Mouse (Mus musculus) intestine, postnatal 0 days (tissue): ENCODE results near the gene F5. TPM values are rescaled to one million over a fixed set of nuclear protein-coding genes. Genes with fewer than 3 reads are reported as not detected.

Source experiments
- ATAC-seq: fragments of 200-750 bp; cut with Nextera tagmentation; 2 replicates; pipeline ENCODE4 v1.8.0; 2017; ENCODE audit warnings: mild to moderate bottlenecking, moderate TSS enrichment, moderate library complexity
- H3K27ac ChIP-seq: fragments of 300-500 bp; sonication (generic); 2 replicates; pipeline ENCODE4 v1.5.1; 2014; ENCODE audit warnings: mild to moderate bottlenecking, low read depth, low read length, moderate library complexity
- H3K27me3 ChIP-seq: fragments of 300-500 bp; sonication (generic); replicated peaks from 2 replicates; pipeline ENCODE4 v1.6.1; 2014; ENCODE audit warnings: low read length, mixed read lengths; ENCODE audit not compliant: control insufficient read depth, insufficient read depth
- H3K36me3 ChIP-seq: fragments of 300-500 bp; sonication (generic); 2 replicates; pipeline ENCODE4 v1.6.1; 2014; ENCODE audit warnings: mild to moderate bottlenecking, moderate library complexity; ENCODE audit not compliant: control insufficient read depth, insufficient read depth
- H3K4me1 ChIP-seq: fragments of 300-500 bp; sonication (generic); replicated peaks from 2 replicates; pipeline ENCODE4 v1.6.1; 2014; ENCODE audit warnings: antibody characterized with exemption, low read length, mixed read lengths; ENCODE audit not compliant: control insufficient read depth, insufficient read depth
- H3K4me2 ChIP-seq: fragments of 300-500 bp; sonication (generic); replicated peaks from 2 replicates; pipeline ENCODE4 v1.6.1; 2014; ENCODE audit warnings: low read depth, mild to moderate bottlenecking, moderate library complexity
- H3K4me3 ChIP-seq: fragments of 300-500 bp; sonication (generic); 2 replicates; pipeline ENCODE4 v1.5.1; 2014; ENCODE audit warnings: low read depth, low read length
- H3K9ac ChIP-seq: fragments of 300-500 bp; sonication (generic); 2 replicates; pipeline ENCODE4 v1.6.1; 2014; ENCODE audit warnings: mild to moderate bottlenecking, low read depth, low read length
- H3K9me3 ChIP-seq: fragments of 300-500 bp; sonication (generic); 2 replicates; pipeline ENCODE4 v1.6.1; 2016; ENCODE audit warnings: mixed run types; ENCODE audit not compliant: control insufficient read depth
- CTCF ChIP-seq: sonication (generic); IDR thresholded peaks from 2 replicates; pipeline ENCODE4 v1.5.1; 2016; ENCODE audit warnings: low read depth, mild to moderate bottlenecking, control low read depth, antibody characterized with exemption, moderate library complexity
- WGBS: fragments of 180-500 bp; shearing (Covaris S2); extraction: QIAGEN DNeasy Blood & Tissue Kit; methylation state at CpG from one replicate; pipeline ENCODE4 v1.1.7; 2014; 5-methylcytosine and 5-hydroxymethylcytosine counted together
- polyA plus RNA-seq: library from polyadenylated mRNA; unstranded; fragments of >200 nt; fragmentation: Nextera tagmentation; extraction: Ambion mirVana; gene quantifications from 2 replicates; pipeline ENCODE4 v1.2.1, GENCODE M21; 2015

The F5 gene
- polyA plus RNA-seq, 1 experiment from 2014 or later: 0.22 TPM

- Histone ChIP-seq H3K4me1 (0 out of 2 replicates have a peak, but pooled peaks cover 9% of the 10 kb centered on the region), H3K9me3 (no peaks in the 10 kb centered on the region), H3K9ac (peak within 1 kb of the TSS; percentile 78), H3K36me3 (no peaks in the 10 kb centered on the region), H3K4me3 (peak within 1 kb of the TSS; percentile 84), H3K27me3 (no peaks in the 10 kb centered on the region), H3K27ac (peak within 1 kb of the TSS; percentile 80), H3K4me2 (peak within 1 kb of the TSS; percentile 97)
- no peak for TF ChIP-seq CTCF
- peak; percentile 93 for ATAC-seq
- under 1% methylated on average over 47 of the region's 79 CpGs for WGBS
Measured at GRCm38 (mm10) chr1:164248465-164249331, 97.1 kb downstream of the F5 start, which contains the start of gene Slc19a2. Gene Slc19a2, plus strand, starts transcription at chr1:164249046.

- ATAC-seq: no peak
- Histone ChIP-seq H3K9me3 (no peaks in the 10 kb centered on the region), H3K4me2 (peak overlapping the region; percentile 97), H3K4me1 (0 out of 2 replicates have a peak, but pooled peaks cover 9% of the 10 kb centered on the region), H3K9ac (peak overlapping the region; percentile 78), H3K4me3 (peak overlapping the region; percentile 84), H3K27ac (peak overlapping the region; percentile 77), H3K27me3 (no peaks in the 10 kb centered on the region), H3K36me3 (no peaks in the 10 kb centered on the region)
- TF ChIP-seq CTCF: no peak
- WGBS: under 1% methylated on average over 32 of the region's 33 CpGs
Measured at GRCm38 (mm10) chr1:164249332-164249711, 97.7 kb downstream of the F5 start.

GRCm38 (mm10) chr1:164250391-164251150, 98.9 kb downstream of the F5 start:
- H3K27ac ChIP-seq: no peak overlapping the region
- no peaks in the 10 kb centered on the region for H3K27me3 ChIP-seq
- ATAC-seq: no peak
- 0 out of 2 replicates have a peak, but pooled peaks cover 9% of the 10 kb centered on the region for H3K4me1 ChIP-seq
- no peak for TF ChIP-seq CTCF
- no peak overlapping the region for H3K9ac ChIP-seq
- no peaks in the 10 kb centered on the region for H3K36me3 ChIP-seq
- H3K4me2 ChIP-seq: peak overlapping the region; percentile 97
- H3K4me3 ChIP-seq: peak overlapping the region; percentile 84
- WGBS: 39% methylated on average over 8 of the region's 8 CpGs
- no peaks in the 10 kb centered on the region for H3K9me3 ChIP-seq

GRCm38 (mm10) chr1:164251438-164251837, 99.8 kb downstream of the F5 start:
- no peaks in the 10 kb centered on the region for H3K27me3 ChIP-seq
- no peak overlapping the region for H3K27ac ChIP-seq
- no peak for TF ChIP-seq CTCF
- H3K4me1 ChIP-seq: 0 out of 2 replicates have a peak, but pooled peaks cover 9% of the 10 kb centered on the region
- H3K36me3 ChIP-seq: no peaks in the 10 kb centered on the region
- H3K4me2 ChIP-seq: no peak overlapping the region
- no peaks in the 10 kb centered on the region for H3K9me3 ChIP-seq
- WGBS: 86% methylated on average over 1 of the region's 1 CpGs
- ATAC-seq: no peak
- no peak overlapping the region for H3K9ac ChIP-seq
- H3K4me3 ChIP-seq: no peak overlapping the region

- Histone ChIP-seq H3K9ac (no peak overlapping the region), H3K36me3 (peaks cover 8% of the 10 kb centered on the region), H3K4me1 (0 out of 2 replicates have a peak, but pooled peaks cover 9% of the 10 kb centered on the region), H3K4me3 (no peak overlapping the region), H3K27me3 (no peaks in the 10 kb centered on the region), H3K4me2 (no peak overlapping the region), H3K27ac (no peak overlapping the region), H3K9me3 (no peaks in the 10 kb centered on the region)
- TF ChIP-seq CTCF: no peak
- WGBS: 34% methylated on average over 5 of the region's 5 CpGs
- no peak for ATAC-seq
Measured at GRCm38 (mm10) chr1:164252551-164252950, 100.9 kb downstream of the F5 start.

GRCm38 (mm10) chr1:164254836-164255235, 103.2 kb downstream of the F5 start:
- H3K36me3 ChIP-seq: peaks cover 8% of the 10 kb centered on the region
- no peak for TF ChIP-seq CTCF
- no peaks in the 10 kb centered on the region for H3K27me3 ChIP-seq
- H3K4me3 ChIP-seq: no peak overlapping the region
- no peaks in the 10 kb centered on the region for H3K9me3 ChIP-seq
- H3K27ac ChIP-seq: no peak overlapping the region
- WGBS: 65% methylated on average over 3 of the region's 3 CpGs
- H3K4me1 ChIP-seq: 0 out of 2 replicates have a peak, but pooled peaks cover 9% of the 10 kb centered on the region
- no peak overlapping the region for H3K4me2 ChIP-seq
- ATAC-seq: no peak
- no peak overlapping the region for H3K9ac ChIP-seq
